Mouse (Mus musculus) MN1 (cell line): ENCODE data around the gene Fam155a.

Experiments used
- DNase-seq: peaks from one replicate; pipeline ENCODE4 v3.0.0-alpha.2; 2016; ENCODE audit warnings: low spot score

Gene Fam155a

GRCm38 (mm10) chr8:9274117-9274516, 496.8 kb downstream of the Fam155a start:
- DNase-seq = no peak

- DNase-seq = no peak
Observed at GRCm38 (mm10) chr8:9264378-9264777, 506.6 kb downstream of the Fam155a start.

GRCm38 (mm10) chr8:9261527-9261926, 509.4 kb downstream of the Fam155a start:
- no peak for DNase-seq

GRCm38 (mm10) chr8:9255316-9255715, 515.6 kb downstream of the Fam155a start:
- DNase-seq = no peak

- DNase-seq = no peak
Observed at GRCm38 (mm10) chr8:9252991-9253390, 518.0 kb downstream of the Fam155a start.

- DNase-seq = no peak
Observed at GRCm38 (mm10) chr8:9248109-9248821, 522.7 kb downstream of the Fam155a start.

- no peak for DNase-seq
Observed at GRCm38 (mm10) chr8:9245994-9246393, 525.0 kb downstream of the Fam155a start.

- no peak for DNase-seq
Observed at GRCm38 (mm10) chr8:9240996-9241395, 530.0 kb downstream of the Fam155a start.

- no peak for DNase-seq
Observed at GRCm38 (mm10) chr8:9239741-9240140, 531.2 kb downstream of the Fam155a start.

- no peak for DNase-seq
Observed at GRCm38 (mm10) chr8:9238974-9239373, 532.0 kb downstream of the Fam155a start.

- peak; percentile 69 for DNase-seq
Observed at GRCm38 (mm10) chr8:9233326-9233919, 537.5 kb downstream of the Fam155a start.

- DNase-seq = no peak
Observed at GRCm38 (mm10) chr8:9227779-9228464, 543.0 kb downstream of the Fam155a start.

- no peak for DNase-seq
Observed at GRCm38 (mm10) chr8:9226767-9227166, 544.2 kb downstream of the Fam155a start.

GRCm38 (mm10) chr8:9211751-9212150, 559.2 kb downstream of the Fam155a start:
- no peak for DNase-seq

- DNase-seq = no peak
Observed at GRCm38 (mm10) chr8:9207505-9208051, 563.4 kb downstream of the Fam155a start.

GRCm38 (mm10) chr8:9204345-9205067, 566.5 kb downstream of the Fam155a start:
- DNase-seq = no peak

- DNase-seq = no peak
Observed at GRCm38 (mm10) chr8:9200099-9200498, 570.9 kb downstream of the Fam155a start.

- DNase-seq = no peak
Observed at GRCm38 (mm10) chr8:9191682-9192081, 579.3 kb downstream of the Fam155a start.

- DNase-seq = no peak
Observed at GRCm38 (mm10) chr8:9188616-9189015, 582.3 kb downstream of the Fam155a start.

GRCm38 (mm10) chr8:9185200-9185599, 585.8 kb downstream of the Fam155a start:
- DNase-seq = no peak

- DNase-seq = no peak
Observed at GRCm38 (mm10) chr8:9182461-9182860, 588.5 kb downstream of the Fam155a start.

- no peak for DNase-seq
Observed at GRCm38 (mm10) chr8:9180686-9181315, 590.2 kb downstream of the Fam155a start.
